Mouse (Mus musculus): ENCODE measurements around the gene Lonp2. TPM values are rescaled to one million over a fixed set of nuclear protein-coding genes. Genes with fewer than 3 reads are reported as not detected.

Lonp2 gene
- polyA plus RNA-seq, 1 experiment from 2014 or later: 52.0 TPM

DNA sequence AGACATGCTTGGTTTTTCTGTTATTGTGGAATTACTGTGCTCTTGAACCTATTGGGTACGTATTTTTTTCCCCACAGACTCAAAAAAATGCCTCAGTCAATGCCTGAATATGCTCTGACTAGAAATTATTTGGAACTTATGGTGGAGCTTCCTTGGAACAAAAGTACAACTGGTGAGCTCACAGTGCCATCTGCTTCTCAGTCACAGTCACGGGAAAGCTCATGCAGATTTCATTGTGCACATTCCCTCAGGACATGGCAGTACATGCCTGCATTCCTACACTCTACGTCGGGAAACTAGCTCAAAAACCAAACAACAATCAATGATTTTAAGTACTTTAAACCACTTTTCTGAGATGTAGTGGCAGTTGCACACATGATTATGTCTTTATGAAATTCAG is 14.0 kb downstream of the Lonp2 start:
- H3K27ac ChIP-seq (replicated peaks): no peak overlapping the region
- H3K36me3 ChIP-seq: peaks cover 81% of the 10 kb centered on the region
- DNase-seq (ENCODE audit: low spot score): no peak
- H3K9me3 ChIP-seq (replicated peaks): no peaks in the 10 kb centered on the region
- no peaks in the 10 kb centered on the region for H3K4me1 ChIP-seq
- no peaks in the 10 kb centered on the region for H3K27me3 ChIP-seq (ENCODE audit: low read depth, poor library complexity, severe bottlenecking)
- WGBS: 90% methylated on average over 4 of the region's 4 CpGs
- no peak overlapping the region for H3K4me3 ChIP-seq

- Histone ChIP-seq H3K9me3 (replicated peaks) (no peaks in the 10 kb centered on the region), H3K4me3 (no peak overlapping the region), H3K36me3 (peaks cover 77% of the 10 kb centered on the region), H3K4me1 (no peaks in the 10 kb centered on the region), H3K27me3 (ENCODE audit: low read depth, poor library complexity, severe bottlenecking) (no peaks in the 10 kb centered on the region), H3K27ac (replicated peaks) (no peak overlapping the region)
- DNase-seq (ENCODE audit: low spot score): no peak
- 90% methylated on average over 4 of the region's 4 CpGs for WGBS
Observed at GRCm38 (mm10) chr8:86638981-86639380, 15.1 kb downstream of the Lonp2 start.

DNA sequence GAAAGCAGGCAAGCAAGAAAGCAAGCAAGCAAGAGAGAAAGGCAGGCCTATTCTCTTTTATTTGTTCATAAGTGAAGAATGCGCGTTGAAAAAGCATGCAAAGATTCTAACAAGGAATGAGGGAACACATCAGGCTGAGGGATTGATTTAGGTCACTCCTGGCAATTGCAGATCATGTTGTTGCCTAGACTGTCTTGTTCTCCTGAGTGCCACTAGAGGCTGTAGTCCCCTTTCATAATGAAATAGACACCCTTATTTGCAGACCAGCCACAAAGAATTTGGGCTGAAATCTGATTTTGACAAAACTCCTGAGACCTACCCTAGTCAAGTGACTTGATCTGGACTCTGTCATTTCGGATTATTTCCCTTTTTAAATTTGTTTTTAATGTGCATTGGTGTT is 18.8 kb downstream of the Lonp2 start:
- no peak for DNase-seq (ENCODE audit: low spot score)
- Histone ChIP-seq H3K9me3 (replicated peaks) (no peaks in the 10 kb centered on the region), H3K36me3 (peaks cover 51% of the 10 kb centered on the region), H3K4me1 (no peaks in the 10 kb centered on the region), H3K4me3 (no peak overlapping the region), H3K27me3 (ENCODE audit: low read depth, poor library complexity, severe bottlenecking) (no peaks in the 10 kb centered on the region), H3K27ac (replicated peaks) (no peak overlapping the region)
- WGBS: 90% methylated on average over 3 of the region's 3 CpGs

DNA sequence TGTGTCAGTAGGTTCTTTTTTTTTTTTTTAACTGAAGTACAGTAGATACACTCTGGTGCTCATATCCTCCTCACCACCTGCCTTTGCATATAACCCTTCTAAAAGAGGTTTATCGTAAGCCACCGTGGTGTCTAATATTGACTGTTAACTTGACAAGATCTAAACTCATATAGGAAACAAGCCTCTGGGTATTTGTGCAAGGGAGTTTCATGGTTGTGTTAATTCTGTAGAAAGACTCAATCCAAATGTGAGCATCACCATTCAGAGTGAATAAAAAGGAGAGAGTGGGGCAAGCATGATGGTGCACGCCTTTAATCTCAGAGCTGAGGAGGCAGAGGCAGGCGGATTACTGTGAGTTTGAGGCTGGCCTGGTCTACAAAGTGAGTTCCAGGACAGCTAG is 20.8 kb downstream of the Lonp2 start:
- Histone ChIP-seq H3K27ac (replicated peaks) (no peak overlapping the region), H3K4me1 (no peaks in the 10 kb centered on the region), H3K4me3 (no peak overlapping the region), H3K27me3 (ENCODE audit: low read depth, poor library complexity, severe bottlenecking) (no peaks in the 10 kb centered on the region), H3K9me3 (replicated peaks) (no peaks in the 10 kb centered on the region), H3K36me3 (peaks cover 33% of the 10 kb centered on the region)
- 94% methylated on average over 4 of the region's 4 CpGs for WGBS
- DNase-seq (ENCODE audit: low spot score): no peak

- H3K4me1 ChIP-seq: no peaks in the 10 kb centered on the region
- peaks cover 21% of the 10 kb centered on the region for H3K36me3 ChIP-seq
- H3K27ac ChIP-seq (replicated peaks): no peak overlapping the region
- no peak for DNase-seq (ENCODE audit: low spot score)
- H3K27me3 ChIP-seq (ENCODE audit: low read depth, poor library complexity, severe bottlenecking): no peaks in the 10 kb centered on the region
- 88% methylated on average over 3 of the region's 3 CpGs for WGBS
- no peak overlapping the region for H3K4me3 ChIP-seq
- H3K9me3 ChIP-seq (replicated peaks): no peaks in the 10 kb centered on the region
Observed at GRCm38 (mm10) chr8:86647771-86648170, 23.9 kb downstream of the Lonp2 start.

GRCm38 (mm10) chr8:86651416-86651815 is 27.6 kb downstream of the Lonp2 start:
- Histone ChIP-seq H3K27me3 (ENCODE audit: low read depth, poor library complexity, severe bottlenecking) (no peaks in the 10 kb centered on the region), H3K27ac (replicated peaks) (no peak overlapping the region), H3K4me3 (no peak overlapping the region), H3K36me3 (peaks cover 33% of the 10 kb centered on the region), H3K9me3 (replicated peaks) (no peaks in the 10 kb centered on the region), H3K4me1 (no peaks in the 10 kb centered on the region)
- WGBS: 91% methylated on average over 5 of the region's 5 CpGs
- no peak for DNase-seq (ENCODE audit: low spot score)

GRCm38 (mm10) chr8:86652546-86652945 is 28.7 kb downstream of the Lonp2 start:
- no peak overlapping the region for H3K27ac ChIP-seq (replicated peaks)
- H3K4me1 ChIP-seq: no peaks in the 10 kb centered on the region
- 86% methylated on average over 2 of the region's 2 CpGs for WGBS
- DNase-seq (ENCODE audit: low spot score): no peak
- H3K27me3 ChIP-seq (ENCODE audit: low read depth, poor library complexity, severe bottlenecking): no peaks in the 10 kb centered on the region
- peaks cover 33% of the 10 kb centered on the region for H3K36me3 ChIP-seq
- no peaks in the 10 kb centered on the region for H3K9me3 ChIP-seq (replicated peaks)
- no peak overlapping the region for H3K4me3 ChIP-seq

DNA sequence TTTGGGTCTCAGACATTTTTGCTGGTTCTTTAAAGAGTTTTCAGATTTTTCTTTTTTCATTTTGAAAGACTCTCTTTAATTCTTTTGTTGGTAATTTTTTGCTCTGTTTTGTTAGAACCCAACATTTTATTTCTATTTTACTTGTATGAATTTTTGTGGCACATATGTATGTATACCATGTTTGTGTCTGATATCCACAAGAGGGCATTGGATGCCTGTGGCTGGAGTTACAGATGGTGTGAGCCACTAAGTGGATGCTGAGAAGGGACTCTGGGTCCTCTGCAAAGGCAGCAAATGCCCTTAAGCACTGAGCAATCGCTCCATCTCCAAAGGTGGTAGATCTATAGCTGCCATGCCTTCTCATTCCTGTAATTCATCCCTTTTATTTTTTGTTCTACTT is 30.7 kb downstream of the Lonp2 start:
- H3K9me3 ChIP-seq (replicated peaks): no peaks in the 10 kb centered on the region
- no peak overlapping the region for H3K27ac ChIP-seq (replicated peaks)
- H3K36me3 ChIP-seq: peaks cover 47% of the 10 kb centered on the region
- no peaks in the 10 kb centered on the region for H3K27me3 ChIP-seq (ENCODE audit: low read depth, poor library complexity, severe bottlenecking)
- H3K4me3 ChIP-seq: no peak overlapping the region
- no peak for DNase-seq (ENCODE audit: low spot score)
- WGBS: 91% methylated on average over 1 of the region's 1 CpGs
- H3K4me1 ChIP-seq: no peaks in the 10 kb centered on the region

DNA sequence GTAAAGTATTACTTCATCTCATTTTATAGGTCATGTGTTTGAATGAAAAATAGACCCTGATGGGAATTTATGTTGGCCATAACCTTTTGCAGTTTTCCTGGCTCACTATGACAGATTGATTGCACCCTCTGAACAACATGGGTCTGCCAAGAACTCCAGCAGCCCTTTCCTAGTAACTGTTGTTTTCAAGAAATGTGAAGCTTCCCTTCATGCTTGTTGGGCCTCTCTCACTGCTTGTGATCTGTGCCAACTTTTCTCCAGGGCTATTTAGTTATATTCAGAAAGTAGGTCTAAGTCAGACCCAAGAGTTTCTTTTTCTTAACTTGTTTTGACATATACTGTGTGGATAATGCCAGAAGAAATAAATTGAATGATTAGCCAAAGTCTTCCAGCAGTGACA is 44.9 kb downstream of the Lonp2 start:
- H3K27me3 ChIP-seq (ENCODE audit: low read depth, poor library complexity, severe bottlenecking): no peaks in the 10 kb centered on the region
- peaks cover 39% of the 10 kb centered on the region for H3K36me3 ChIP-seq
- no peak overlapping the region for H3K4me3 ChIP-seq
- H3K27ac ChIP-seq (replicated peaks): no peak overlapping the region
- H3K4me1 ChIP-seq: no peaks in the 10 kb centered on the region
- no peak for DNase-seq (ENCODE audit: low spot score)
- H3K9me3 ChIP-seq (replicated peaks): no peaks in the 10 kb centered on the region

DNA sequence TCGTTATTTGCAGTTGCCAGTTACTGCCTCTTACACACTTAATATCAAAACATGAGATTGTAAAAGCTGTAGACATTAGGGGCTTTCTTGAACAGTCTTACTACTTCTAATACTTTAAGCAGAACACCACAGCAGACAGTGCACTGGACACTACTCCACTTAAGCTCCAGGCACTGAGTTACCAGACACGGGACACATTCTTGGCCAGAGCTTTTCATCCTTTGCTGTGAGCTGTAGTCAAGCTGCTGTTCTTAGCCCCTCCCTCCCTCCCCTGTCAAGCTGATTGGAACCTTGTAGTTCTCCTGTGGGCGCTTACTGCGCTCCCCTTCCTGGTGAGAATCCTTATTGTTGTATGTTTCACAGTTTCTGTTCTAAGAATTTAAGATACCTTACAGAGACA is 45.4 kb downstream of the Lonp2 start:
- DNase-seq (ENCODE audit: low spot score): no peak
- Histone ChIP-seq H3K27ac (replicated peaks) (no peak overlapping the region), H3K27me3 (ENCODE audit: low read depth, poor library complexity, severe bottlenecking) (no peaks in the 10 kb centered on the region), H3K4me3 (no peak overlapping the region), H3K36me3 (peaks cover 44% of the 10 kb centered on the region), H3K9me3 (replicated peaks) (no peaks in the 10 kb centered on the region), H3K4me1 (no peaks in the 10 kb centered on the region)
- 85% methylated on average over 4 of the region's 4 CpGs for WGBS

GRCm38 (mm10) chr8:86686629-86687028 is 62.8 kb downstream of the Lonp2 start:
- Histone ChIP-seq H3K36me3 (peaks cover 5% of the 10 kb centered on the region; the same call in 1 of the 2 replicates), H3K27ac (replicated peaks) (no peak overlapping the region), H3K4me1 (no peaks in the 10 kb centered on the region), H3K4me3 (no peak overlapping the region), H3K27me3 (ENCODE audit: low read depth, poor library complexity, severe bottlenecking) (no peaks in the 10 kb centered on the region), H3K9me3 (replicated peaks) (no peaks in the 10 kb centered on the region)
- 74% methylated on average over 3 of the region's 3 CpGs for WGBS
- no peak for DNase-seq (ENCODE audit: low spot score)

DNA sequence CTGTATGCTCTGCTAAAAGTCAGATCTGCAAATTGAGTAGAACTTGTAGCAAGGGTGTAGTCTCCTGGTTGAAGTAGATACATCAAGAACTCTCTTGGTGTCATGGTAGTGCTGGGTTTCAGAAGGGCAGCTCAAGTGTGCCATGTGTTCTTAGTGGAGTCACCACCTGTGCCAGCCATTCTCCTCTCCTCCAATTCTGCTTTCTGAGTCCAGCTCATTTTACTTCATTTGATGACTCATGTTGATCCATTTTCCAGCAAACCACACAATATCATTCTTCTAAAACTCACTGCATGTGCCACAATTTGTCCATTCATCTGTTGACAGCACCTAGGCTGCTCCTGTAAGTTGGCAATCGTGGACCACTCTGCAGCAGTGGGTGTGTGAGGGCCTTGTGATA is 68.3 kb downstream of the Lonp2 start:
- Histone ChIP-seq H3K4me3 (no peak overlapping the region), H3K27me3 (ENCODE audit: low read depth, poor library complexity, severe bottlenecking) (no peaks in the 10 kb centered on the region), H3K27ac (replicated peaks) (no peak overlapping the region), H3K4me1 (no peaks in the 10 kb centered on the region), H3K9me3 (replicated peaks) (no peaks in the 10 kb centered on the region), H3K36me3 (peaks cover 8% of the 10 kb centered on the region; the same call in 1 of the 2 replicates)
- 88% methylated on average over 1 of the region's 1 CpGs for WGBS
- DNase-seq (ENCODE audit: low spot score): no peak

DNA sequence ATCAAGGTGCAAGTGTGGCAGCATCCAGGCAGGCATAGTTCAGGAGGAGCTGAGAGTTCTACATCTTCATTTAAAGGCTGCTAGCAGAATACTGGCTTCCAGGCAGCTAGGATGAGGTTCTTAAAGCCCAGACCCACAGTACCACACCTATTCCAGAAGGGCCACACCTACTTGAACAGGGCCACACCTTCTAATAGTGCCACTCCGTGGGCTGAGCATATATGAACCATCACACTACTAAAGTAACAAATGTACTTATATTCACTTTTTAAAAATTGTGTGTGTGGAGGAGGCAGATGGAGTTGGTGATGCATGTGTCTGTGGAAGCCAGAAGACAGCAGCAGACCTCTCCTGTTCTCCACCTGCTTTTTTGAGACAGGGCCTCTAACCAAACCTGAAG is 70.2 kb downstream of the Lonp2 start:
- no peaks in the 10 kb centered on the region for H3K4me1 ChIP-seq
- peaks cover 8% of the 10 kb centered on the region; the same call in 1 of the 2 replicates for H3K36me3 ChIP-seq
- no peak overlapping the region for H3K4me3 ChIP-seq
- H3K27me3 ChIP-seq (ENCODE audit: low read depth, poor library complexity, severe bottlenecking): no peaks in the 10 kb centered on the region
- WGBS: 90% methylated on average over 1 of the region's 1 CpGs
- H3K9me3 ChIP-seq (replicated peaks): no peaks in the 10 kb centered on the region
- no peak for DNase-seq (ENCODE audit: low spot score)
- no peak overlapping the region for H3K27ac ChIP-seq (replicated peaks)

DNA sequence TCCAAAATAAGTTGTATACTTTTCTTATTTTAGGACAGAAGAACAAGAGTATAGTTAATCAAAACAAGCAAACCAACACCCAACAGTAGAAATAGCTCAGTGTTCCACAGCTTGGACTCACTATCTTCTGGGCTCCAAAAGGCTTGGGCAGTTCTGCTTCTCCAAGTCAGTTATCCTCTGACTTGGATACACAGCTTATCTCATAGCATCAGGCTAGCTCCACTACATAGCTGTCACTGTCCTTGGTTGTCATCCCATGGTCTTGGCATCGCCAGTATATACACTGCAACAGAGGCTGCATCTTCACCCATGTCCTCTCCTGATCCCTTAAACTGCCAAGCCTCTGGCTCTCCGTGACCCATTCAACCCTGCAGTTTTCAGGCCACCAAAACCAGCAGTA is 71.9 kb downstream of the Lonp2 start:
- Histone ChIP-seq H3K36me3 (peaks cover 8% of the 10 kb centered on the region), H3K27ac (replicated peaks) (no peak overlapping the region), H3K27me3 (ENCODE audit: low read depth, poor library complexity, severe bottlenecking) (no peaks in the 10 kb centered on the region), H3K4me3 (no peak overlapping the region), H3K9me3 (replicated peaks) (no peaks in the 10 kb centered on the region), H3K4me1 (no peaks in the 10 kb centered on the region)
- DNase-seq (ENCODE audit: low spot score): no peak
- WGBS: 91% methylated on average over 2 of the region's 2 CpGs

Data from midbrain, embryonic 10.5 days (tissue).